Mouse (Mus musculus) neural tube, embryonic 14.5 days (tissue): Measurements from ENCODE around the gene Nr3c2. TPM values are rescaled to one million over a fixed set of nuclear protein-coding genes. Genes with fewer than 3 reads are reported as not detected.

ENCODE experiments used
- ATAC-seq: fragments of 200-750 bp; cut with Nextera tagmentation; 2 replicates; pipeline ENCODE4 v1.8.0; 2017; ENCODE audit warnings: low read depth, mild to moderate bottlenecking, moderate TSS enrichment, moderate library complexity
- H3K27ac ChIP-seq: fragments of 300-500 bp; sonication (generic); 2 replicates; pipeline ENCODE4 v1.5.1; 2014; ENCODE audit warnings: low read depth, mild to moderate bottlenecking, control low read depth, low read length, moderate library complexity, mixed read lengths
- H3K27me3 ChIP-seq: fragments of 300-500 bp; sonication (generic); 2 replicates; pipeline ENCODE4 v1.6.1; 2014; ENCODE audit warnings: low read length; ENCODE audit not compliant: control insufficient read depth, insufficient read depth
- H3K36me3 ChIP-seq: fragments of 300-500 bp; sonication (generic); 2 replicates; pipeline ENCODE4 v1.6.1; 2014; ENCODE audit warnings: low read length, mixed read lengths; ENCODE audit not compliant: control insufficient read depth, insufficient read depth
- H3K4me1 ChIP-seq: fragments of 300-500 bp; sonication (generic); 2 replicates; pipeline ENCODE4 v1.6.1; 2014; ENCODE audit warnings: low read length; ENCODE audit not compliant: control insufficient read depth, insufficient read depth
- H3K4me2 ChIP-seq: fragments of 300-500 bp; sonication (generic); 2 replicates; pipeline ENCODE4 v1.6.1; 2014; ENCODE audit warnings: mild to moderate bottlenecking, low read depth, low read length, control low read depth
- H3K4me3 ChIP-seq: fragments of 300-500 bp; sonication (generic); 2 replicates; pipeline ENCODE4 v1.5.1; 2014; ENCODE audit warnings: low read depth, low read length, control low read depth, mixed read lengths
- H3K9ac ChIP-seq: fragments of 300-500 bp; sonication (generic); replicated peaks from 2 replicates; pipeline ENCODE4 v1.6.1; 2014; ENCODE audit warnings: low read depth, mild to moderate bottlenecking, control low read depth, low read length, mixed read lengths
- H3K9me3 ChIP-seq: fragments of 300-500 bp; sonication (generic); 2 replicates; pipeline ENCODE4 v1.6.1; 2016; ENCODE audit warnings: low read length; ENCODE audit not compliant: control insufficient read depth
- WGBS: fragments of 180-500 bp; shearing (Covaris S2); extraction: QIAGEN DNeasy Blood & Tissue Kit; methylation state at CpG from one replicate; pipeline ENCODE4 v1.1.7; 2014; 5-methylcytosine and 5-hydroxymethylcytosine counted together
- polyA plus RNA-seq: library from polyadenylated mRNA; unstranded; fragments of >200 nt; fragmentation: Nextera tagmentation; extraction: Ambion mirVana; gene quantifications from 2 replicates; pipeline ENCODE4 v1.2.1, GENCODE M21; 2014

Nr3c2 gene
- polyA plus RNA-seq, 1 experiment from 2014 or later = 7.7 TPM

DNA sequence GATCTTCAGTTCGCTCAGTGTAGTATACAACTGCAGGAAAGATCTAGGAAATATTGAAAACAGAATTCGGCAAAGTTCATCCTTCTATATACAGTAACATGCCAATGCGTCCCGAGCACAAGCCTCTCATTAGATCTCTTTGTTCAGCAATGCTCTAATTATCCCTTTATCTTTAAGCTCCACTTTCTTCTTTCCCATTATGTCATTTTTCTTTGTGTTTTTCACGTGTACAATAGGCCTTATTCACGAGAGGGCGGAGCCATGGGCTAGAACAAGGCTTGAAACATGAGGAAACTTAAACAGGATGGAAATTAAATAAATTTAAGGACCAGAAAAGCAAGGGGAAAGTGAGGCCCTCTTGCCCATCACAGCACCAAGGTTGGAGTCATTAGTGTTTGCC is 329.4 kb downstream of the Nr3c2 start:
- Histone ChIP-seq H3K36me3 (no peaks in the 10 kb centered on the region), H3K27me3 (no peaks in the 10 kb centered on the region)
- WGBS = 87% methylated on average over 7 of the region's 7 CpGs

GRCm38 (mm10) chr8:77231211-77231610 is 332.0 kb downstream of the Nr3c2 start:
- no peaks in the 10 kb centered on the region for H3K4me1 ChIP-seq
- ATAC-seq = no peak
- 97% methylated on average over 1 of the region's 1 CpGs for WGBS

More for the DNA sequence above, 329.4 kb downstream of the Nr3c2 start:
- ATAC-seq = no peak
- Histone ChIP-seq H3K4me1 (no peaks in the 10 kb centered on the region), H3K9ac (no peak overlapping the region), H3K4me2 (no peak overlapping the region), H3K9me3 (no peaks in the 10 kb centered on the region), H3K4me3 (no peak overlapping the region), H3K27ac (no peak overlapping the region)

DNA sequence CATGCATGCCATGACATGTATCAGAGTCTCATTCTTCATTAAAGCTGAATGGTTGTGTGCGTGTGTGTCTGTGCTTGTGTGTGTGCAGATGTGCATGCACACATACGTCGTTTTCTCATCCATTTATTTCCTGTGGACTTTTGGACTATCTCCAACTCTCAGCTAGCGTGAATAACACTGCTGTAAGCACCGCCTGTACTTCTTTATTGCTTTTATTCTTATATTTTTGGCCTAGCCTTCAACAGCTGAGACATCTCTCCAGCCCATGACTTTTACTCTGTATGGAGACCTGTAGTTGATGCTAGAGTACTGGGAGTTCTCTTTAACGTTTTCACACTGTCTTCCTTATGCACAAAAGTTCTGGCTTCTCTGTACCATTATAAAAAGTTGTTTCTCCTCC is 332.6 kb downstream of the Nr3c2 start:
- H3K4me3 ChIP-seq = no peak overlapping the region
- H3K27me3 ChIP-seq = no peaks in the 10 kb centered on the region
- ATAC-seq = no peak
- no peak overlapping the region for H3K9ac ChIP-seq
- H3K36me3 ChIP-seq = no peaks in the 10 kb centered on the region
- no peaks in the 10 kb centered on the region for H3K9me3 ChIP-seq
- H3K27ac ChIP-seq = no peak overlapping the region
- no peak overlapping the region for H3K4me2 ChIP-seq
- WGBS = 72% methylated on average over 6 of the region's 6 CpGs
- no peaks in the 10 kb centered on the region for H3K4me1 ChIP-seq

More at GRCm38 (mm10) chr8:77231211-77231610, 332.0 kb downstream of the Nr3c2 start:
- Histone ChIP-seq H3K27ac (no peak overlapping the region), H3K27me3 (no peaks in the 10 kb centered on the region), H3K36me3 (no peaks in the 10 kb centered on the region), H3K9me3 (no peaks in the 10 kb centered on the region), H3K9ac (no peak overlapping the region), H3K4me3 (no peak overlapping the region), H3K4me2 (no peak overlapping the region)

GRCm38 (mm10) chr8:77232411-77232810 is 333.2 kb downstream of the Nr3c2 start:
- H3K9ac ChIP-seq = no peak overlapping the region
- H3K4me3 ChIP-seq = no peak overlapping the region
- no peak overlapping the region for H3K4me2 ChIP-seq
- no peaks in the 10 kb centered on the region for H3K4me1 ChIP-seq
- 90% methylated on average over 3 of the region's 3 CpGs for WGBS
- no peak for ATAC-seq
- H3K27me3 ChIP-seq = no peaks in the 10 kb centered on the region
- no peaks in the 10 kb centered on the region for H3K9me3 ChIP-seq
- H3K27ac ChIP-seq = no peak overlapping the region
- no peaks in the 10 kb centered on the region for H3K36me3 ChIP-seq

DNA sequence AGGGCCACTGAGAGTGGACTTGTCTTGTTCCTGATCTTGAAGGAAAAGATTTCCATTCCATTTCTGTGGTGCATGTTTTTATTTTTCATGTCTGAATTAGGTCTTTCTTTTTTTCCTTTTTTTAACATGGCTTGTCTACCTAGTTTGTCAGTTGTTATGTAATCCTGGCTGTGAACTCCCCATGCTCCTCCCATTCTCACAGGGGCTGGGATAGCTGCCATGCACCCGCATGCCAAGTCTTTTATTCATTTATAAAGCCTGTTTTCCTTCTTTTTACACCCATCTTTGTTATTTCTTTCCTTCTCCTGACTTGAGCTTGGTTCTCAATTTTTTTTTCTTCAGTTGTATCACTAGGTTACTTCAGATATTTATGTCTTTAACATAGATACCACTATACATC is 337.5 kb downstream of the Nr3c2 start:
- no peak for ATAC-seq
- Histone ChIP-seq H3K9ac (no peak overlapping the region), H3K4me1 (no peaks in the 10 kb centered on the region), H3K9me3 (no peaks in the 10 kb centered on the region), H3K4me2 (no peak overlapping the region), H3K27ac (no peak overlapping the region), H3K36me3 (no peaks in the 10 kb centered on the region), H3K27me3 (no peaks in the 10 kb centered on the region), H3K4me3 (no peak overlapping the region)
- 89% methylated on average over 1 of the region's 1 CpGs for WGBS

GRCm38 (mm10) chr8:77239462-77239861 is 340.2 kb downstream of the Nr3c2 start:
- Histone ChIP-seq H3K27me3 (no peaks in the 10 kb centered on the region), H3K9me3 (no peaks in the 10 kb centered on the region), H3K36me3 (no peaks in the 10 kb centered on the region), H3K9ac (no peak overlapping the region), H3K4me2 (no peak overlapping the region), H3K27ac (no peak overlapping the region), H3K4me1 (no peaks in the 10 kb centered on the region), H3K4me3 (no peak overlapping the region)
- no peak for ATAC-seq

GRCm38 (mm10) chr8:77241381-77241780 is 342.1 kb downstream of the Nr3c2 start:
- H3K27ac ChIP-seq = no peak overlapping the region
- ATAC-seq = no peak
- no peak overlapping the region for H3K9ac ChIP-seq
- H3K36me3 ChIP-seq = no peaks in the 10 kb centered on the region
- H3K4me2 ChIP-seq = no peak overlapping the region
- no peaks in the 10 kb centered on the region for H3K9me3 ChIP-seq
- H3K4me3 ChIP-seq = no peak overlapping the region
- WGBS = 90% methylated on average over 3 of the region's 3 CpGs
- H3K27me3 ChIP-seq = no peaks in the 10 kb centered on the region
- H3K4me1 ChIP-seq = no peaks in the 10 kb centered on the region

- Histone ChIP-seq H3K4me2 (no peak overlapping the region), H3K9me3 (no peaks in the 10 kb centered on the region), H3K4me3 (no peak overlapping the region), H3K9ac (no peak overlapping the region), H3K36me3 (no peaks in the 10 kb centered on the region), H3K27ac (no peak overlapping the region), H3K4me1 (no peaks in the 10 kb centered on the region), H3K27me3 (no peaks in the 10 kb centered on the region)
- ATAC-seq = no peak
- WGBS = 83% methylated on average over 3 of the region's 3 CpGs
Measured at GRCm38 (mm10) chr8:77250094-77250493, 350.9 kb downstream of the Nr3c2 start.

DNA sequence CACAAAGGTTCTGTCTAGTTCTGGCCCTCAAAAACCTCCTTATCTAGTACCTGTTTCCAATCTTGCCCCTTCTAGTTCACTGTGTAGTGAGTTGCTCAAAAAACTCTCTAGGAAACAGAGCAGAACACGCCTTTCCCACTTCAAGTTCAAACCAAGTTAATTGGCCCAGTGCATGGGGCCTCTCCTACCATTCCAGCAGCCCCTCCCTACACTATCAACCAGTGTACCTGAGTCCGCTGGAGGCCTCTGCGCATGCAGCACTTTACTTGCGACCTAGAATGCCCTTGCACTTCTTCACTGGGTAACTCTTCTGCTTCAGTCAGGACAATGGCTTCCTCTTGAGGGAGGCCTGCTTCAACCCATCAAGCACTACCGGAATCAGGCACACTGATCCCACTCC is 351.9 kb downstream of the Nr3c2 start:
- no peak overlapping the region for H3K27ac ChIP-seq
- ATAC-seq = no peak
- no peak overlapping the region for H3K4me2 ChIP-seq
- H3K9me3 ChIP-seq = no peaks in the 10 kb centered on the region
- no peaks in the 10 kb centered on the region for H3K4me1 ChIP-seq
- WGBS = 93% methylated on average over 5 of the region's 5 CpGs
- no peak overlapping the region for H3K9ac ChIP-seq
- no peaks in the 10 kb centered on the region for H3K27me3 ChIP-seq
- no peaks in the 10 kb centered on the region for H3K36me3 ChIP-seq
- no peak overlapping the region for H3K4me3 ChIP-seq

GRCm38 (mm10) chr8:77254466-77254865 is 355.2 kb downstream of the Nr3c2 start:
- no peaks in the 10 kb centered on the region for H3K27me3 ChIP-seq
- H3K27ac ChIP-seq = no peak overlapping the region
- no peaks in the 10 kb centered on the region for H3K4me1 ChIP-seq
- 75% methylated on average over 5 of the region's 5 CpGs for WGBS
- H3K4me2 ChIP-seq = no peak overlapping the region
- no peak overlapping the region for H3K4me3 ChIP-seq
- no peak for ATAC-seq
- H3K36me3 ChIP-seq = no peaks in the 10 kb centered on the region
- no peak overlapping the region for H3K9ac ChIP-seq
- H3K9me3 ChIP-seq = no peaks in the 10 kb centered on the region
